Mouse (Mus musculus) lung, adult 18-20 months (tissue): ENCODE measurements around the gene Smarcd3.

Experiments
- DNase-seq, 2 experiments: peaks; one replicate each; pipeline ENCODE4 v3.0.0; 2022; ENCODE audit warnings: mixed read lengths in 2 of 2

Gene Smarcd3

GRCm38 (mm10) chr5:24553621-24554244, 70.5 kb downstream of the Smarcd3 start:
- DNase-seq, result no peak

- DNase-seq, result no peak
Observed at GRCm38 (mm10) chr5:24551317-24551688, 72.9 kb downstream of the Smarcd3 start.

- no peak for DNase-seq
Observed at GRCm38 (mm10) chr5:24550598-24551316, 73.5 kb downstream of the Smarcd3 start.

GRCm38 (mm10) chr5:24542643-24543042, 81.6 kb downstream of the Smarcd3 start:
- no peak for DNase-seq

GRCm38 (mm10) chr5:24541144-24541569, 83.1 kb downstream of the Smarcd3 start:
- no peak for DNase-seq
